Mouse (Mus musculus): ENCODE measurements at regions not wholly inside any gene's neighbourhood (a gene's known extent, or its start where the extent isn't known, plus 50 kb on each side); places are given as distances from the start of the nearest gene placed in this dataset.

GRCm38 (mm10) chr4:152953237-152953974 lies 475.7 kb upstream of the Kcnab2 start:
- no peak overlapping the region for H3K27ac ChIP-seq (ENCODE audit: insufficient read depth, low read depth)
- DNase-seq (ENCODE audit: extremely low read depth) = no peak
- no peak overlapping the region for H3K4me3 ChIP-seq (replicated peaks in 1 of 3; ENCODE audit: low read depth in 2 of 3, low read length in 2 of 3, poor library complexity in 1 of 3)
- no peaks in the 10 kb centered on the region for H3K36me3 ChIP-seq (replicated peaks in 1 of 2; ENCODE audit: control insufficient read depth in 1 of 2, insufficient read depth in 1 of 2, low read length in 1 of 2)
- TF ChIP-seq CHD2 (IDR thresholded peaks at IDR 0.05; ENCODE audit: low read length) (no peak), PAX5 (IDR thresholded peaks at IDR 0.05; ENCODE audit: low read length) (no peak), ZKSCAN1 (IDR thresholded peaks at IDR 0.05; ENCODE audit: borderline replicate concordance, low read depth, low read length) (no peak), SIN3A (IDR thresholded peaks at IDR 0.05; ENCODE audit: low read length) (no peak), POLR2A (IDR thresholded peaks at IDR 0.05; ENCODE audit: low read depth, low read length) (no peak), JUND (conservative IDR thresholded peaks at IDR 0.05; ENCODE audit: low read depth, low read length) (no peak), CTCF (conservative IDR thresholded peaks at IDR 0.05 in 1 of 2, IDR thresholded peaks at IDR 0.05 in 1 of 2; ENCODE audit: low read depth in 2 of 2, low read length in 2 of 2) (no peak), RCOR1 (conservative IDR thresholded peaks at IDR 0.05; ENCODE audit: low read depth, low read length) (no peak), BHLHE40 (IDR thresholded peaks at IDR 0.05; ENCODE audit: low read depth, low read length) (no peak), MXI1 (IDR thresholded peaks at IDR 0.05; ENCODE audit: low read depth, low read length) (no peak), GABPA (IDR thresholded peaks at IDR 0.05; ENCODE audit: insufficient replicate concordance, low read depth, low read length) (no peak), MAX (IDR thresholded peaks at IDR 0.05; ENCODE audit: low read length) (no peak), IRF4 (IDR thresholded peaks at IDR 0.05; ENCODE audit: low read depth, low read length) (no peak), ZNF384 (IDR thresholded peaks at IDR 0.05; ENCODE audit: low read depth, low read length) (no peak), E2F4 (IDR thresholded peaks at IDR 0.05; ENCODE audit: insufficient replicate concordance, low read depth, low read length) (no peak), NELFE (IDR thresholded peaks at IDR 0.05; ENCODE audit: low read depth, low read length) (no peak), UBTF (IDR thresholded peaks at IDR 0.05; ENCODE audit: low read depth, low read length) (no peak), JUN (IDR thresholded peaks at IDR 0.05; ENCODE audit: insufficient read depth, low read depth, low read length) (no peak)
- no peak overlapping the region for H3K9ac ChIP-seq (ENCODE audit: insufficient read depth, low read depth)
- H3K9me3 ChIP-seq (replicated peaks; ENCODE audit: low read length) = peaks cover 84% of the 10 kb centered on the region
- in situ Hi-C loops (cut with MboI; ENCODE audit: low pct_ligation_motif_present, low pct_unique_long_range_greater_than_20kb, low sequenced_read_pairs) (no loop called here), dilution Hi-C loops (cut with MboI; ENCODE audit: extremely low pct_ligation_motif_present, extremely low pct_unique_long_range_greater_than_20kb, low sequenced_read_pairs) (no loop called here)
- H3K27me3 ChIP-seq (replicated peaks) = no peaks in the 10 kb centered on the region
- no peaks in the 10 kb centered on the region for H3K4me1 ChIP-seq (ENCODE audit: control insufficient read depth in 1 of 2, insufficient read depth in 2 of 2)
- H3K79me2 ChIP-seq (replicated peaks; ENCODE audit: control insufficient read depth, extremely low read depth, insufficient read depth, poor library complexity, severe bottlenecking) = no peaks in the 10 kb centered on the region
- no peak overlapping the region for H3K4me2 ChIP-seq (ENCODE audit: insufficient read depth, low read depth, poor library complexity, severe bottlenecking)

- no peaks in the 10 kb centered on the region for H3K79me2 ChIP-seq (replicated peaks; ENCODE audit: control insufficient read depth, extremely low read depth, insufficient read depth, poor library complexity, severe bottlenecking)
- H3K27ac ChIP-seq (ENCODE audit: insufficient read depth, low read depth) = no peak overlapping the region
- H3K4me3 ChIP-seq (replicated peaks in 1 of 3; ENCODE audit: low read depth in 2 of 3, low read length in 2 of 3, poor library complexity in 1 of 3) = no peak overlapping the region
- peaks cover 82% of the 10 kb centered on the region for H3K9me3 ChIP-seq (replicated peaks; ENCODE audit: low read length)
- dilution Hi-C loops (cut with MboI; ENCODE audit: extremely low pct_ligation_motif_present, extremely low pct_unique_long_range_greater_than_20kb, low sequenced_read_pairs) (no loop called here), in situ Hi-C loops (cut with MboI; ENCODE audit: low pct_ligation_motif_present, low pct_unique_long_range_greater_than_20kb, low sequenced_read_pairs) (no loop called here)
- H3K36me3 ChIP-seq (replicated peaks in 1 of 2; ENCODE audit: control insufficient read depth in 1 of 2, insufficient read depth in 1 of 2, low read length in 1 of 2) = no peaks in the 10 kb centered on the region
- TF ChIP-seq NELFE (IDR thresholded peaks at IDR 0.05; ENCODE audit: low read depth, low read length) (no peak), MXI1 (IDR thresholded peaks at IDR 0.05; ENCODE audit: low read depth, low read length) (no peak), JUND (conservative IDR thresholded peaks at IDR 0.05; ENCODE audit: low read depth, low read length) (no peak), CHD1 (IDR thresholded peaks at IDR 0.05; ENCODE audit: low read depth, low read length) (no peak), MYC (IDR thresholded peaks at IDR 0.05; ENCODE audit: low read depth, low read length) (no peak), ETS1 (conservative IDR thresholded peaks at IDR 0.05; ENCODE audit: low read depth, low read length) (no peak), CTCF (conservative IDR thresholded peaks at IDR 0.05 in 1 of 2, IDR thresholded peaks at IDR 0.05 in 1 of 2; ENCODE audit: low read depth in 2 of 2, low read length in 2 of 2) (no peak), BHLHE40 (IDR thresholded peaks at IDR 0.05; ENCODE audit: low read depth, low read length) (no peak), SMC3 (IDR thresholded peaks at IDR 0.05; ENCODE audit: low read depth, low read length) (no peak), POLR2AphosphoS2 (IDR thresholded peaks at IDR 0.05; ENCODE audit: low read depth, low read length) (no peak), HCFC1 (IDR thresholded peaks at IDR 0.05; ENCODE audit: low read depth, low read length) (no peak), PAX5 (IDR thresholded peaks at IDR 0.05; ENCODE audit: low read length) (no peak), POLR2A (IDR thresholded peaks at IDR 0.05; ENCODE audit: low read depth, low read length) (no peak), MEF2A (IDR thresholded peaks at IDR 0.05; ENCODE audit: borderline replicate concordance, low read depth, low read length) (no peak), SIN3A (IDR thresholded peaks at IDR 0.05; ENCODE audit: low read length) (no peak), CHD2 (IDR thresholded peaks at IDR 0.05; ENCODE audit: low read length) (no peak), ELF1 (IDR thresholded peaks at IDR 0.05; ENCODE audit: low read depth, low read length) (no peak), EP300 (IDR thresholded peaks at IDR 0.05; ENCODE audit: low read length) (no peak), UBTF (IDR thresholded peaks at IDR 0.05; ENCODE audit: low read depth, low read length) (no peak)
- no peak for DNase-seq (ENCODE audit: extremely low read depth)
- no peak overlapping the region for H3K4me2 ChIP-seq (ENCODE audit: insufficient read depth, low read depth, poor library complexity, severe bottlenecking)
- H3K9ac ChIP-seq (ENCODE audit: insufficient read depth, low read depth) = no peak overlapping the region
- no peaks in the 10 kb centered on the region for H3K4me1 ChIP-seq (ENCODE audit: control insufficient read depth in 1 of 2, insufficient read depth in 2 of 2)
- no peaks in the 10 kb centered on the region for H3K27me3 ChIP-seq (replicated peaks)
These were observed 471.3 kb upstream of the Kcnab2 start for GRCm38 (mm10) chr4:152948956-152949355.
